Mouse (Mus musculus) limb, embryonic 12.5 days (tissue): ENCODE data around the gene Styxl1. TPM values are rescaled to one million over a fixed set of nuclear protein-coding genes. Genes with fewer than 3 reads are reported as not detected.

Experiments
- ATAC-seq: fragments of 200-750 bp; cut with Nextera tagmentation; 2 replicates; pipeline ENCODE4 v1.8.0; 2017; ENCODE audit warnings: low read depth, moderate TSS enrichment; ENCODE audit not compliant: insufficient number of reproducible peaks, insufficient read depth, low FRiP score, low TSS enrichment
- H3K27ac ChIP-seq: fragments of 300-500 bp; sonication (generic); 2 replicates; pipeline ENCODE4 v1.5.1; 2016; ENCODE audit warnings: mild to moderate bottlenecking, moderate library complexity
- H3K27me3 ChIP-seq: fragments of 300-500 bp; sonication (generic); 2 replicates; pipeline ENCODE4 v1.6.1; 2016; ENCODE audit warnings: mild to moderate bottlenecking, moderate library complexity
- H3K36me3 ChIP-seq: fragments of 300-500 bp; sonication (generic); 2 replicates; pipeline ENCODE4 v1.6.1; 2016; ENCODE audit warnings: mild to moderate bottlenecking, moderate library complexity
- H3K4me1 ChIP-seq: fragments of 300-500 bp; sonication (generic); replicated peaks from 2 replicates; pipeline ENCODE4 v1.6.1; 2016
- H3K4me2 ChIP-seq: fragments of 300-500 bp; sonication (generic); 2 replicates; pipeline ENCODE4 v1.6.1; 2016; ENCODE audit warnings: mild to moderate bottlenecking, moderate library complexity
- H3K4me3 ChIP-seq: fragments of 300-500 bp; sonication (generic); replicated peaks from 2 replicates; pipeline ENCODE4 v1.5.1; 2016; ENCODE audit warnings: mild to moderate bottlenecking
- H3K9ac ChIP-seq: fragments of 300-500 bp; sonication (generic); replicated peaks from 2 replicates; pipeline ENCODE4 v1.6.1; 2016; ENCODE audit warnings: mild to moderate bottlenecking, moderate library complexity
- H3K9me3 ChIP-seq: fragments of 300-500 bp; sonication (generic); 2 replicates; pipeline ENCODE4 v1.6.1; 2016; ENCODE audit warnings: mild to moderate bottlenecking, moderate library complexity
- WGBS: fragments of 180-500 bp; shearing (Covaris S2); methylation state at CpG from one replicate; pipeline ENCODE4 v1.1.7; 2016; 5-methylcytosine and 5-hydroxymethylcytosine counted together
- polyA plus RNA-seq: library from polyadenylated mRNA; unstranded; fragments of >200 nt; fragmentation: Nextera tagmentation; extraction: Ambion mirVana; gene quantifications from 2 replicates; pipeline ENCODE4 v1.2.1, GENCODE M21; 2016

Styxl1 gene
- polyA plus RNA-seq, 1 experiment from 2014 or later: not detected

DNA sequence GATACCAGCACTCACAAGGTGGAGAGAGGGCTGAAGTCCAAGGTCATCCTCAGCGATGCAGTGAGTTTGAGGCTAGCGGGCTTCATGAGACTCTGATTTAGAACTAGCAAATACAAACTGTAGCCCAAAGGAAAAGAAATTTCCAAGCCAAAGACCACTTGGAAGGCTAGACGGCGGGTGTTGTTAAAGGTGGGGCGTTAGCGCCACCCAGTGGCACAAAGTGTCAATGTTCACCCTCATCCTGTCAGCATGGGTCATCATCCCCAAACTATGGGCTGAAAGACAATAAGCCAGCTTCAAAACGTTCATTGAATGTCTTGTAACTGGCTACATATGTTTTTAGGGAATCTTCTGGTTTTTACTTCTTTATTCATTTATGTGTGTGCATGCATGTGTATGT, 14.7 kb downstream of the Styxl1 start:
- H3K36me3 ChIP-seq: no peaks in the 10 kb centered on the region
- H3K27me3 ChIP-seq: peaks cover 8% of the 10 kb centered on the region
- no peak for ATAC-seq
- no peak overlapping the region for H3K9ac ChIP-seq
- no peaks in the 10 kb centered on the region for H3K9me3 ChIP-seq
- 6% methylated on average over 7 of the region's 7 CpGs for WGBS
- no peak overlapping the region for H3K4me2 ChIP-seq
- H3K4me1 ChIP-seq: no peaks in the 10 kb centered on the region
- no peak overlapping the region for H3K27ac ChIP-seq
- no peak overlapping the region for H3K4me3 ChIP-seq

DNA sequence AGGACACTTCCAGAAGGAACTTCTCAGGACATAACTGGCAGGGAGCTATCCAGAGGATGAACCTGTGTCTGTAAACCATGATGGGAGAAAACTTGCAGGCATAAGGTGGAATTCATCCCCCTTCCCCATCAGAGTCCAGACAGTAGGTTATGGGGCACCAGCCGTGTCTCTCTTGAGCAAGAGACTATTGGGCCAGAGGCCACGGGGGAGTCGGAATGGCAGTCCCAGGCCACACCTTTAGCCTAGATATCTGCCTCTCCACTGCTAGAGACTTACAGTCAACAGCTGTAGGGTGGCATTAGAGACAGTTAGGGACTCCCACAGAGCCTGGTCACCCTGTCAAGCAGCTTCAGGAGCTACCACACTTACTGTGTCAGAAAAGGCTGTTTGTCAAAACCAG, 16.3 kb downstream of the Styxl1 start:
- no peak for ATAC-seq
- H3K27ac ChIP-seq: no peak overlapping the region
- no peaks in the 10 kb centered on the region for H3K4me1 ChIP-seq
- no peak overlapping the region for H3K4me2 ChIP-seq
- peaks cover under 1% of the 10 kb centered on the region; the same call in 1 of the 2 replicates for H3K27me3 ChIP-seq
- H3K9ac ChIP-seq: no peak overlapping the region
- H3K36me3 ChIP-seq: no peaks in the 10 kb centered on the region
- no peaks in the 10 kb centered on the region for H3K9me3 ChIP-seq
- H3K4me3 ChIP-seq: no peak overlapping the region
- 75% methylated on average over 3 of the region's 3 CpGs for WGBS

- H3K4me3 ChIP-seq: no peak overlapping the region
- no peaks in the 10 kb centered on the region for H3K36me3 ChIP-seq
- no peak for ATAC-seq
- H3K27ac ChIP-seq: no peak overlapping the region
- peaks cover 9% of the 10 kb centered on the region; the same call in 1 of the 2 replicates for H3K9me3 ChIP-seq
- H3K9ac ChIP-seq: no peak overlapping the region
- H3K4me1 ChIP-seq: no peaks in the 10 kb centered on the region
- no peaks in the 10 kb centered on the region for H3K27me3 ChIP-seq
- H3K4me2 ChIP-seq: no peak overlapping the region
- 75% methylated on average over 2 of the region's 2 CpGs for WGBS
These were observed 26.6 kb downstream of the Styxl1 start for GRCm38 (mm10) chr5:135751595-135751994.

- no peak for ATAC-seq
- Histone ChIP-seq H3K4me3 (no peak overlapping the region), H3K27me3 (no peaks in the 10 kb centered on the region), H3K9ac (no peak overlapping the region), H3K9me3 (peaks cover 9% of the 10 kb centered on the region; the same call in 1 of the 2 replicates), H3K27ac (no peak overlapping the region), H3K36me3 (no peaks in the 10 kb centered on the region), H3K4me1 (no peaks in the 10 kb centered on the region), H3K4me2 (no peak overlapping the region)
- WGBS: 76% methylated on average over 1 of the region's 1 CpGs
These were observed 27.1 kb downstream of the Styxl1 start for GRCm38 (mm10) chr5:135751041-135751440.

- 19% methylated on average over 12 of the region's 12 CpGs for WGBS
- Histone ChIP-seq H3K4me3 (peak overlapping the region; percentile 85), H3K9me3 (peaks cover 9% of the 10 kb centered on the region; the same call in 1 of the 2 replicates), H3K27me3 (no peaks in the 10 kb centered on the region), H3K4me2 (peak overlapping the region; percentile 86), H3K4me1 (peaks cover 19% of the 10 kb centered on the region), H3K36me3 (peaks cover 19% of the 10 kb centered on the region), H3K27ac (peak overlapping the region; percentile 47), H3K9ac (peak overlapping the region; percentile 78; the same call in 1 of the 2 replicates)
- 0 out of 2 replicates have a peak, but pooled peaks have one; percentile 6 for ATAC-seq
These were observed 33.4 kb downstream of the Styxl1 start for GRCm38 (mm10) chr5:135744742-135745141.

- Histone ChIP-seq H3K27me3 (no peaks in the 10 kb centered on the region), H3K9me3 (peaks cover 9% of the 10 kb centered on the region; the same call in 1 of the 2 replicates), H3K4me2 (peak within 1 kb of the TSS; percentile 86), H3K9ac (peak within 1 kb of the TSS; percentile 78), H3K36me3 (peaks cover 19% of the 10 kb centered on the region), H3K4me3 (peak within 1 kb of the TSS; percentile 85), H3K4me1 (peaks cover 19% of the 10 kb centered on the region), H3K27ac (peak within 1 kb of the TSS; percentile 47)
- under 1% methylated on average over 60 of the region's 60 CpGs for WGBS
- ATAC-seq: peak; percentile 92
These were observed 34.2 kb downstream of the Styxl1 start, which contains the start of gene Tmem120a for GRCm38 (mm10) chr5:135743741-135744609. Tmem120a (minus strand) TSS chr5:135744448.

GRCm38 (mm10) chr5:135742941-135743740, 35.0 kb downstream of the Styxl1 start:
- H3K4me1 ChIP-seq: peaks cover 19% of the 10 kb centered on the region
- H3K36me3 ChIP-seq: peaks cover 24% of the 10 kb centered on the region
- WGBS: 20% methylated on average over 18 of the region's 18 CpGs
- peaks cover 9% of the 10 kb centered on the region; the same call in 1 of the 2 replicates for H3K9me3 ChIP-seq
- peak overlapping the region; percentile 85 for H3K4me3 ChIP-seq
- peak overlapping the region; percentile 78 for H3K9ac ChIP-seq
- ATAC-seq: no peak
- H3K27ac ChIP-seq: peak overlapping the region; percentile 41; the same call in 1 of the 2 replicates
- peak overlapping the region; percentile 86 for H3K4me2 ChIP-seq
- H3K27me3 ChIP-seq: no peaks in the 10 kb centered on the region

DNA sequence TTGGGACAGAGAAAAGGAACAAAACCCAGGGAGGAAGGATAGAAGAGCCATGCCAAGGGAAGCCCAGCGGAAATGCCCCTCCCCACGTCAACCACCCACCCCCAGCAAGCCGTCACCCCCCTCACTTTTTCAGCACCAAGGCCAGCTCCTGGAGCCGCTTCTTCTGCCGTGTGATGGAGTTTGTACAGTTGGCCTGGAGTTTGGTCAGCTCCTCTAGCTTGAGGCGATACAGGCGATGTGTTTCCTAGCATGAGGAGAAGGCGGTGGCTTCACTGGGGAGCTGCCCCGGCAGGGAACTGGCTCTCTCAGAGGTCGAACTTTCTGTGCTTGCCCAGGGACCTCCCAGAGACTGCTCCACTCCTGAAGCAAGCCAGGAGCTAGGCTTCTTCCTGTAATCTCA, 36.0 kb downstream of the Styxl1 start:
- 69% methylated on average over 10 of the region's 10 CpGs for WGBS
- peaks cover 33% of the 10 kb centered on the region for H3K36me3 ChIP-seq
- no peak for ATAC-seq

GRCm38 (mm10) chr5:135738266-135738665, 39.9 kb downstream of the Styxl1 start:
- Histone ChIP-seq H3K4me2 (no peak overlapping the region), H3K4me3 (no peak overlapping the region), H3K27ac (no peak overlapping the region), H3K4me1 (peaks cover 6% of the 10 kb centered on the region), H3K36me3 (peaks cover 72% of the 10 kb centered on the region), H3K9me3 (no peaks in the 10 kb centered on the region), H3K9ac (no peak overlapping the region), H3K27me3 (no peaks in the 10 kb centered on the region)
- WGBS: 16% methylated on average over 6 of the region's 6 CpGs
- no peak for ATAC-seq

More for the DNA sequence above, 36.0 kb downstream of the Styxl1 start:
- H3K9ac ChIP-seq: no peak overlapping the region
- no peak overlapping the region for H3K4me3 ChIP-seq
- 0 out of 2 replicates have a peak, but pooled peaks cover under 1% of the 10 kb centered on the region for H3K9me3 ChIP-seq
- H3K27me3 ChIP-seq: no peaks in the 10 kb centered on the region
- H3K27ac ChIP-seq: no peak overlapping the region
- H3K4me1 ChIP-seq: peaks cover 19% of the 10 kb centered on the region
- H3K4me2 ChIP-seq: no peak overlapping the region

DNA sequence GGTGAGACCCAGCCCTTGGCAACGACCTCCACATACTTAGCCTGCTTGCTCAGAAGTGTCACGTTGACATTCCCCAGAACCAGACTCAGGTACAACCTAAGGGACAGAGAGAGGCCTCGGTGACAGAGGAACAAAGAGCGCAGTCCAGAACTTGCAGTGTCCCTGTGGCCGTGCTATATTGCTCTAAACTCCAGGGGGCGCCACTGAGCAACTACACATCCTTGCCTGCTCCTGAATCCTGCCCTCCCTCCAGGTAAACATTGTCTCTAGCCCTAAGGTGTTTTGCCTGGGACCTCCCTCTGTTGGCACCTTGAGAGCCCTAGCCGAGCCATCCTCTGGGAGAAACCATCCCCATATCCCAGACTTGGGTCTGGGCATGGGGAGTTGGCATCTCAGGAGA, 41.0 kb downstream of the Styxl1 start:
- Histone ChIP-seq H3K4me2 (no peak overlapping the region), H3K9ac (no peak overlapping the region), H3K27ac (no peak overlapping the region), H3K4me3 (no peak overlapping the region), H3K36me3 (peaks cover 83% of the 10 kb centered on the region), H3K27me3 (no peaks in the 10 kb centered on the region), H3K4me1 (no peaks in the 10 kb centered on the region), H3K9me3 (no peaks in the 10 kb centered on the region)
- no peak for ATAC-seq
- WGBS: 80% methylated on average over 7 of the region's 7 CpGs

GRCm38 (mm10) chr5:135736544-135736943, 41.6 kb downstream of the Styxl1 start:
- no peak overlapping the region for H3K9ac ChIP-seq
- peaks cover 85% of the 10 kb centered on the region for H3K36me3 ChIP-seq
- H3K4me2 ChIP-seq: no peak overlapping the region
- H3K27me3 ChIP-seq: no peaks in the 10 kb centered on the region
- H3K9me3 ChIP-seq: no peaks in the 10 kb centered on the region
- ATAC-seq: no peak
- no peak overlapping the region for H3K4me3 ChIP-seq
- H3K4me1 ChIP-seq: no peaks in the 10 kb centered on the region
- no peak overlapping the region for H3K27ac ChIP-seq
- WGBS: 87% methylated on average over 16 of the region's 16 CpGs
